23 mouse cellular contexts compared by ENCODE assay signal in the genomic region with DNA sequence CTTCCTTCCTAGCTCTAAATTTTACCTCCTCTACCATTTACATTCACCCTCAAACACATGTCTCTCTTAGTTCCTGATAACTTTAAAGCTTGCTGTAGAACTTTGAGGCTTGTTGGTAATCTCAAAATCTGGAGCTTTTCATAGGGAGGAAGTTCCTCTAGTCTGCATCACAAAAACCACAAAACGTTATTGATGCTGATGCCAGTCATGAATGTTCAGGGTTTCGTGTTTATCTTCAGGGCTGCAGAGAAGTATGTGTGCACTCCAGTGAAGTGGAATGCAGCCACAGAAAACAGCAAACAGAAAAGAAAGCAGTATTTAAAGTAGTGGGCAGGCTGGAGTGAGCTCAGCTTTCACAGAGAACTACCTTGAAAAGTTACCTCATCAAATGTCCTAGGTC.
A peak's percentile ranks its signal among the peaks of the same experiment; 100 is the strongest.
DNase-seq lines count a peak whose midpoint lies in the region; ATAC-seq and TF ChIP-seq lines count a peak whose summit lies in the region.
"Had no signal": no experiment of that assay in that cellular context is flagged by ENCODE, and none has a peak within 500 bp of the region (broad histone marks: within the 10 kb centered on the region; RNA-seq: fewer than 3 reads in every experiment).

No protein-coding gene starts in this region.

- no peaks in the 10 kb centered on the region for H3K9me3 ChIP-seq in midbrain, postnatal 0 days (ENCODE audit: low read length)
- H3K9me3 ChIP-seq: forebrain, embryonic 15.5 days; hindbrain, embryonic 12.5 days; lung, embryonic 15.5 days had no signal

- H3K4me3 ChIP-seq in midbrain, postnatal 0 days (ENCODE audit: low read depth, low read length): no peak overlapping the region
- H3K4me3 ChIP-seq: forebrain, embryonic 15.5 days; hindbrain, embryonic 12.5 days; lung, embryonic 15.5 days had no signal

- ATAC-seq in hematopoietic stem cell, adult 5-6 weeks (replicated peaks in 1 of 2; ENCODE audit: insufficient read depth in 1 of 2, low FRiP score in 2 of 2, low TSS enrichment in 1 of 2, low read depth in 1 of 2, poor library complexity in 2 of 2, severe bottlenecking in 2 of 2): peak; percentile 84 to 85
- ATAC-seq in megakaryocyte-erythroid progenitor cell, adult 5-6 weeks (replicated peaks; ENCODE audit: low FRiP score, low TSS enrichment, poor library complexity, severe bottlenecking): peak; percentile 80
- ATAC-seq in midbrain, postnatal 0 days (ENCODE audit: low FRiP score): no peak
- ATAC-seq: forebrain, embryonic 15.5 days; inflammation-experienced regulatory T-cells, adult 6 months; Patski had no signal

- DNase-seq in heart, adult 11 months: peak; percentile 14
- DNase-seq in heart, postnatal 10 days: no peak
- peak; percentile 15 for DNase-seq in T-cell, adult 2 months (ENCODE audit: low spot score)
- DNase-seq in adrenal gland, postnatal 14 days: no peak
- no peak for DNase-seq in kidney, postnatal 4 days
- DNase-seq in midbrain, postnatal 0 days (ENCODE audit: low spot score): no peak
- DNase-seq: adrenal gland, postnatal 25 days; cerebellum, adult 11 months; cerebellum, postnatal 14 days; gastrocnemius, postnatal 25 days; kidney, adult 2 months; kidney, postnatal 25 days; left cerebral cortex, postnatal 4 days; midbrain, embryonic 14.5 days had no signal

- H3K27me3 ChIP-seq in midbrain, postnatal 0 days (ENCODE audit: insufficient read depth, low read length): no peaks in the 10 kb centered on the region
- H3K27me3 ChIP-seq: forebrain, embryonic 15.5 days; hindbrain, embryonic 12.5 days; lung, embryonic 15.5 days had no signal

- no peak overlapping the region for H3K27ac ChIP-seq in midbrain, postnatal 0 days (ENCODE audit: low read depth, low read length)
- H3K27ac ChIP-seq: forebrain, embryonic 15.5 days; hindbrain, embryonic 12.5 days; liver, embryonic 14.5 days; lung, embryonic 15.5 days; macrophage had no signal

- H3K9ac ChIP-seq in midbrain, postnatal 0 days (replicated peaks; ENCODE audit: low read length, poor library complexity, severe bottlenecking): no peak overlapping the region
- H3K9ac ChIP-seq: forebrain, embryonic 15.5 days; hindbrain, embryonic 12.5 days; liver, embryonic 14.5 days; lung, embryonic 15.5 days had no signal

- no peaks in the 10 kb centered on the region for H3K4me1 ChIP-seq in midbrain, postnatal 0 days (ENCODE audit: insufficient read depth, low read length)
- H3K4me1 ChIP-seq: forebrain, embryonic 15.5 days; hindbrain, embryonic 12.5 days; lung, embryonic 15.5 days had no signal

- WGBS in midbrain, postnatal 0 days: 83% methylated on average over 2 of the region's 2 CpGs

- no peak overlapping the region for H3K4me2 ChIP-seq in midbrain, postnatal 0 days (ENCODE audit: low read depth, low read length, poor library complexity, severe bottlenecking)
- H3K4me2 ChIP-seq: forebrain, embryonic 15.5 days; hindbrain, embryonic 12.5 days; lung, embryonic 15.5 days had no signal

- intact Hi-C loops in heart, postnatal 10 days (cut with DNase I): loop anchor here (5.0 to 10.0 kb wide), 4 partner anchors 206 to 759 kb away; no protein-coding TSS in a partner anchor

- no peaks in the 10 kb centered on the region for H3K36me3 ChIP-seq in midbrain, postnatal 0 days (ENCODE audit: insufficient read depth, low read length)
- H3K36me3 ChIP-seq: forebrain, embryonic 15.5 days; hindbrain, embryonic 12.5 days; lung, embryonic 15.5 days had no signal

- no peak for TF ChIP-seq CTCF in midbrain, postnatal 0 days (IDR thresholded peaks at IDR 0.05)

Comparison
In these comparisons a context has a peak if more than half of its experiments do, and no peak if none do; other contexts are left out.
1. DNase-seq: peak in heart, adult 11 months (single experiment) and T-cell, adult 2 months (single experiment); none in heart, postnatal 10 days (0 of 2), adrenal gland, postnatal 14 days (single experiment), kidney, postnatal 4 days (0 of 2) and midbrain, postnatal 0 days (single experiment).